Mouse (Mus musculus) neural tube, embryonic 14.5 days (tissue): ENCODE data around the gene Zfp385b. TPM values are rescaled to one million over a fixed set of nuclear protein-coding genes. Genes with fewer than 3 reads are reported as not detected.

Experiments used
- ATAC-seq: fragments of 200-750 bp; cut with Nextera tagmentation; 2 replicates; pipeline ENCODE4 v1.8.0; 2017; ENCODE audit warnings: low read depth, mild to moderate bottlenecking, moderate TSS enrichment, moderate library complexity
- H3K27ac ChIP-seq: fragments of 300-500 bp; sonication (generic); 2 replicates; pipeline ENCODE4 v1.5.1; 2014; ENCODE audit warnings: low read depth, mild to moderate bottlenecking, control low read depth, low read length, moderate library complexity, mixed read lengths
- H3K27me3 ChIP-seq: fragments of 300-500 bp; sonication (generic); 2 replicates; pipeline ENCODE4 v1.6.1; 2014; ENCODE audit warnings: low read length; ENCODE audit not compliant: control insufficient read depth, insufficient read depth
- H3K36me3 ChIP-seq: fragments of 300-500 bp; sonication (generic); 2 replicates; pipeline ENCODE4 v1.6.1; 2014; ENCODE audit warnings: low read length, mixed read lengths; ENCODE audit not compliant: control insufficient read depth, insufficient read depth
- H3K4me1 ChIP-seq: fragments of 300-500 bp; sonication (generic); 2 replicates; pipeline ENCODE4 v1.6.1; 2014; ENCODE audit warnings: low read length; ENCODE audit not compliant: control insufficient read depth, insufficient read depth
- H3K4me2 ChIP-seq: fragments of 300-500 bp; sonication (generic); 2 replicates; pipeline ENCODE4 v1.6.1; 2014; ENCODE audit warnings: mild to moderate bottlenecking, low read depth, low read length, control low read depth
- H3K4me3 ChIP-seq: fragments of 300-500 bp; sonication (generic); 2 replicates; pipeline ENCODE4 v1.5.1; 2014; ENCODE audit warnings: low read depth, low read length, control low read depth, mixed read lengths
- H3K9ac ChIP-seq: fragments of 300-500 bp; sonication (generic); replicated peaks from 2 replicates; pipeline ENCODE4 v1.6.1; 2014; ENCODE audit warnings: low read depth, mild to moderate bottlenecking, control low read depth, low read length, mixed read lengths
- H3K9me3 ChIP-seq: fragments of 300-500 bp; sonication (generic); 2 replicates; pipeline ENCODE4 v1.6.1; 2016; ENCODE audit warnings: low read length; ENCODE audit not compliant: control insufficient read depth
- WGBS: fragments of 180-500 bp; shearing (Covaris S2); extraction: QIAGEN DNeasy Blood & Tissue Kit; methylation state at CpG from one replicate; pipeline ENCODE4 v1.1.7; 2014; 5-methylcytosine and 5-hydroxymethylcytosine counted together
- polyA plus RNA-seq: library from polyadenylated mRNA; unstranded; fragments of >200 nt; fragmentation: Nextera tagmentation; extraction: Ambion mirVana; gene quantifications from 2 replicates; pipeline ENCODE4 v1.2.1, GENCODE M21; 2014

Gene Zfp385b
- polyA plus RNA-seq, 1 experiment from 2014 or later: 18.4 TPM

DNA sequence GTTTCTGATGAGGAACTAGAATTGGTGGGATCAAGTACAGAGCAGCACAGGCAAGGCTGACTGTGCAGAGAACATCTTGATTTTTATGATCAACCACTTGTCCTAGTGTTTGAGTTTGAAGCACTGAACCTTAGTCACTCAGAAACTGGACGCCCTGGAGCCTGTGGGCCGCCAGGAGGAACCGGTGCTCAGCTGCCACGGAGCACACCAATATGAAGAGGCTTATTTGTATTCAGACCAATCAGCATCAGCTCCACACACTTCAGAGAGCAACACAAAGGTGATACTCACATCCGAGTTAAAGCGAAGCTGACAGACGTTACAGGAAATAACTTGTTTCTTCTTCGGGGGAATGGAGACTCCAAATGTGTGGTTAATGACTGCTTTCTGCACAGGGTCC, 343.0 kb downstream of the Zfp385b start:
- Histone ChIP-seq H3K27me3 (no peaks in the 10 kb centered on the region), H3K9ac (no peak overlapping the region), H3K4me1 (no peaks in the 10 kb centered on the region), H3K27ac (no peak overlapping the region), H3K36me3 (no peaks in the 10 kb centered on the region), H3K9me3 (no peaks in the 10 kb centered on the region), H3K4me3 (no peak overlapping the region), H3K4me2 (no peak overlapping the region)
- no peak for ATAC-seq
- WGBS: 77% methylated on average over 8 of the region's 8 CpGs

GRCm38 (mm10) chr2:77472254-77472837, 347.1 kb downstream of the Zfp385b start:
- no peak overlapping the region for H3K9ac ChIP-seq
- no peaks in the 10 kb centered on the region for H3K36me3 ChIP-seq
- no peak overlapping the region for H3K27ac ChIP-seq
- H3K4me1 ChIP-seq: no peaks in the 10 kb centered on the region
- no peak overlapping the region for H3K4me2 ChIP-seq
- peak; percentile 64; the same call in 1 of the 2 replicates for ATAC-seq
- no peak overlapping the region for H3K4me3 ChIP-seq
- WGBS: 31% methylated on average over 11 of the region's 11 CpGs
- no peaks in the 10 kb centered on the region for H3K27me3 ChIP-seq
- no peaks in the 10 kb centered on the region for H3K9me3 ChIP-seq

DNA sequence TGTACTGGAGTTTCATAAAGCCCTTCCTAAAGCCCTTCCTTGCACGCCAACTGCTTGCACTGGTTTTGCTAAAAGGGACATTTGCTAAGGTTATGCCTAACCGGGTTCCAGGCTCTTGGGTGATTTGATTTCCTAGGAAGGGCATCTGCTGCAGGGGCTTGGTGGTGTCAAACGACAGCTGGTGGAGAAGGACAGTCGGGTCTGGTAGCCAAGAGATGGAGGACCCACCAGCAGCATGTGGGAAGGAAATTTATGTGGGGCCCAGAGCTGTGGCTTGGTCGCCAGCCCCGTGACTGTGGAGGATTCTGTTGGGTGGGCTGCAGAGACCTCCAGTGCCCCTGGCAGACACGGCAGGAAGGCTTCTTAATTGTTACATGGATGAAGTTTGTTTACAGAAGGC, 348.7 kb downstream of the Zfp385b start:
- 84% methylated on average over 7 of the region's 7 CpGs for WGBS
- no peak overlapping the region for H3K4me3 ChIP-seq
- no peaks in the 10 kb centered on the region for H3K9me3 ChIP-seq
- no peak overlapping the region for H3K4me2 ChIP-seq
- H3K27me3 ChIP-seq: no peaks in the 10 kb centered on the region
- 0 out of 2 replicates have a peak overlapping the region, but pooled peaks have one; percentile 23 for H3K27ac ChIP-seq
- no peak overlapping the region for H3K9ac ChIP-seq
- no peak for ATAC-seq
- no peaks in the 10 kb centered on the region for H3K4me1 ChIP-seq
- H3K36me3 ChIP-seq: no peaks in the 10 kb centered on the region

- H3K27me3 ChIP-seq: no peaks in the 10 kb centered on the region
- no peak overlapping the region for H3K9ac ChIP-seq
- no peaks in the 10 kb centered on the region for H3K4me1 ChIP-seq
- WGBS: 92% methylated on average over 10 of the region's 10 CpGs
- no peaks in the 10 kb centered on the region for H3K36me3 ChIP-seq
- ATAC-seq: no peak
- H3K27ac ChIP-seq: no peak overlapping the region
- H3K9me3 ChIP-seq: no peaks in the 10 kb centered on the region
- H3K4me3 ChIP-seq: no peak overlapping the region
- no peak overlapping the region for H3K4me2 ChIP-seq
These were observed 358.0 kb downstream of the Zfp385b start for GRCm38 (mm10) chr2:77461413-77461812.

DNA sequence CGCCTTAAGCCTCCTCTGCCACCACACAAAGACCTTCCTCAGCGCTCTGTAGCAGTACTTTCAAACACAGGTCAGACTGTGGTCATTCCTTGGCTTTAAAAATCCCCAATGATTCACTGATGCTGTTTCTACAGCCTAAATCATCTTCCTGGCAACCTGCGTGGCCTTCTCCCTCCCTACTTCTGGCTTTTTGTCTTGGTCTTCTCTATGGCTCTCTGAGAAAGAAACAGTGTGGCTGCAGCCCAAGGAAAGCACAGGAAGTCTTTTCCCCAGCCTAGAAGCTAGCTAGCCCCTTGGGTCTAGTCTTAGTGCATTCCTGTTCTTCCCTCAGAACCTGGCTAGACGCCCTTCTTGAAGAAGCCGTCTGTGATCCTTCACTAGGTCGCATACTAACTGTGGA, 359.4 kb downstream of the Zfp385b start:
- no peak for ATAC-seq
- 89% methylated on average over 6 of the region's 6 CpGs for WGBS

DNA sequence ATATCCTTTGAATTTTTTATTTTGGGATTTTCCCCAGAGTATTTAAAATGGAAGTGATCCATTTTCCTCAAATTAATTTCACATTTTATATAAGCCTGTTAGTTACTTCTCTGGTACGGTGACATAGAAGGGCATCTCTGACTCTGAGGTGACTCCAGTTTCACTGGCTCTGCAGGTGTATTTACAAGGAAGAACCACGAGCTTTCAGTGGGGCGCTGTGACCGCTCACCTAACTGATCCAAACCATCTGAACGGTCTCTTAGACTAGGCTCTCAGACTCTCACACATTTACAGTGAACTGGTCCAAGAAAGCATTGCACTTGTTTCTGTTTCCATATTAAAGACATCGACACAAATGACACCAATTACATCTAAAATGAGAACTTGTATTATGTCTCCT, 361.0 kb downstream of the Zfp385b start:
- Histone ChIP-seq H3K4me2 (no peak overlapping the region), H3K9me3 (no peaks in the 10 kb centered on the region), H3K4me3 (no peak overlapping the region), H3K36me3 (no peaks in the 10 kb centered on the region), H3K27me3 (no peaks in the 10 kb centered on the region), H3K4me1 (no peaks in the 10 kb centered on the region), H3K27ac (no peak overlapping the region), H3K9ac (no peak overlapping the region)
- whole genome bisulfite sequencing: 82% methylated on average over 6 of the region's 6 CpGs
- no peak for ATAC-seq

More for the DNA sequence above, 359.4 kb downstream of the Zfp385b start:
- no peaks in the 10 kb centered on the region for H3K9me3 ChIP-seq
- H3K9ac ChIP-seq: no peak overlapping the region
- H3K27ac ChIP-seq: no peak overlapping the region
- H3K36me3 ChIP-seq: no peaks in the 10 kb centered on the region
- H3K4me2 ChIP-seq: no peak overlapping the region
- H3K4me1 ChIP-seq: no peaks in the 10 kb centered on the region
- no peaks in the 10 kb centered on the region for H3K27me3 ChIP-seq
- no peak overlapping the region for H3K4me3 ChIP-seq

- Histone ChIP-seq H3K4me2 (no peak overlapping the region), H3K9me3 (no peaks in the 10 kb centered on the region), H3K4me3 (no peak overlapping the region), H3K27ac (no peak overlapping the region), H3K36me3 (no peaks in the 10 kb centered on the region), H3K9ac (no peak overlapping the region), H3K4me1 (no peaks in the 10 kb centered on the region), H3K27me3 (no peaks in the 10 kb centered on the region)
- WGBS: 81% methylated on average over 1 of the region's 1 CpGs
- no peak for ATAC-seq
These were observed 362.3 kb downstream of the Zfp385b start for GRCm38 (mm10) chr2:77457120-77457519.

GRCm38 (mm10) chr2:77456602-77457001, 362.8 kb downstream of the Zfp385b start:
- ATAC-seq: peak; percentile 72
- no peaks in the 10 kb centered on the region for H3K36me3 ChIP-seq
- H3K9ac ChIP-seq: no peak overlapping the region
- H3K9me3 ChIP-seq: no peaks in the 10 kb centered on the region
- H3K4me2 ChIP-seq: no peak overlapping the region
- no peaks in the 10 kb centered on the region for H3K27me3 ChIP-seq
- no peak overlapping the region for H3K4me3 ChIP-seq
- 44% methylated on average over 4 of the region's 4 CpGs for WGBS
- no peak overlapping the region for H3K27ac ChIP-seq
- H3K4me1 ChIP-seq: no peaks in the 10 kb centered on the region

- H3K36me3 ChIP-seq: no peaks in the 10 kb centered on the region
- ATAC-seq: no peak
- H3K4me2 ChIP-seq: no peak overlapping the region
- H3K27ac ChIP-seq: no peak overlapping the region
- H3K9me3 ChIP-seq: no peaks in the 10 kb centered on the region
- no peaks in the 10 kb centered on the region for H3K27me3 ChIP-seq
- H3K4me3 ChIP-seq: no peak overlapping the region
- 84% methylated on average over 7 of the region's 7 CpGs for WGBS
- H3K4me1 ChIP-seq: no peaks in the 10 kb centered on the region
- H3K9ac ChIP-seq: no peak overlapping the region
These were observed 365.0 kb downstream of the Zfp385b start for GRCm38 (mm10) chr2:77454341-77454937.
